Mouse (Mus musculus) hindbrain, embryonic 14.5 days (tissue): ENCODE measurements around the gene Timp3. TPM values are rescaled to one million over a fixed set of nuclear protein-coding genes. Genes with fewer than 3 reads are reported as not detected.

ENCODE experiments used
- ATAC-seq: fragments of 200-750 bp; cut with Nextera tagmentation; 2 replicates; pipeline ENCODE4 v1.8.0; 2017; ENCODE audit warnings: moderate number of reproducible peaks, mild to moderate bottlenecking, moderate TSS enrichment, moderate library complexity; ENCODE audit not compliant: low FRiP score
- DNase-seq: peaks from one replicate; pipeline ENCODE4 v3.0.0-alpha.2; 2015; ENCODE audit warnings: low spot score
- H3K27ac ChIP-seq: fragments of 300-500 bp; sonication (generic); 2 replicates; pipeline ENCODE4 v1.5.1; 2014; ENCODE audit warnings: mild to moderate bottlenecking, moderate library complexity
- H3K27me3 ChIP-seq: fragments of 300-500 bp; sonication (generic); 2 replicates; pipeline ENCODE4 v1.6.1; 2014; ENCODE audit warnings: mild to moderate bottlenecking, low read length, mixed read lengths; ENCODE audit not compliant: control insufficient read depth, insufficient read depth
- H3K36me3 ChIP-seq: fragments of 300-500 bp; sonication (generic); replicated peaks from 2 replicates; pipeline ENCODE4 v1.6.1; 2014; ENCODE audit not compliant: control insufficient read depth, insufficient read depth
- H3K4me1 ChIP-seq: fragments of 300-500 bp; sonication (generic); replicated peaks from 2 replicates; pipeline ENCODE4 v1.6.1; 2014; ENCODE audit warnings: antibody characterized with exemption, low read length, mixed read lengths; ENCODE audit not compliant: control insufficient read depth, insufficient read depth
- H3K4me2 ChIP-seq: fragments of 300-500 bp; sonication (generic); replicated peaks from 2 replicates; pipeline ENCODE4 v1.6.1; 2014; ENCODE audit warnings: mild to moderate bottlenecking, moderate library complexity
- H3K4me3 ChIP-seq: fragments of 300-500 bp; sonication (generic); replicated peaks from 2 replicates; pipeline ENCODE4 v1.5.1; 2014; ENCODE audit warnings: mild to moderate bottlenecking, low read length
- H3K9ac ChIP-seq: fragments of 300-500 bp; sonication (generic); 2 replicates; pipeline ENCODE4 v1.6.1; 2014
- H3K9me3 ChIP-seq: fragments of 300-500 bp; sonication (generic); 2 replicates; pipeline ENCODE4 v1.6.1; 2016; ENCODE audit warnings: low read length; ENCODE audit not compliant: control insufficient read depth
- WGBS: fragments of 180-500 bp; shearing (Covaris S2); extraction: QIAGEN DNeasy Blood & Tissue Kit; methylation state at CpG from one replicate; pipeline ENCODE4 v1.1.7; 2014; 5-methylcytosine and 5-hydroxymethylcytosine counted together
- polyA plus RNA-seq: library from polyadenylated mRNA; unstranded; fragments of >200 nt; fragmentation: Nextera tagmentation; extraction: Ambion mirVana; gene quantifications from 2 replicates; pipeline ENCODE4 v1.2.1, GENCODE M21; 2014

Gene Timp3
- polyA plus RNA-seq, 1 experiment from 2014 or later, result 45.1 TPM

DNA sequence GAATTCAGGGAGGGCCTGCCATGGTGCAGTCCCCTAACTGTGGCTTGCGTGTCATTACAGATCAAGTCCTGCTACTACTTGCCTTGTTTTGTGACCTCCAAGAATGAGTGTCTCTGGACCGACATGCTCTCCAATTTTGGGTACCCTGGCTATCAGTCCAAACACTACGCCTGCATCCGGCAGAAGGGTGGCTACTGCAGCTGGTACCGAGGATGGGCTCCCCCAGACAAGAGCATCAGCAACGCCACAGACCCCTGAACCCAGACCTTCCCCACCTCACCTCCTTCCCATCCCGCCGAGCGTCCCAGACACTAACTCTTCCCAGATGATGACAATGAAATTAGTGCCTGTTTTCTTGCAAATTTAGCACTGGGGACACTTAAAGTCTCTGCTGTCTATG is 45.5 kb downstream of the Timp3 start:
- no peak overlapping the region for H3K27ac ChIP-seq
- H3K27me3 ChIP-seq, result no peaks in the 10 kb centered on the region
- no peak overlapping the region for H3K4me3 ChIP-seq
- H3K4me1 ChIP-seq, result 0 out of 2 replicates have a peak, but pooled peaks cover 4% of the 10 kb centered on the region
- H3K36me3 ChIP-seq, result 0 out of 2 replicates have a peak, but pooled peaks cover 6% of the 10 kb centered on the region
- ATAC-seq, result no peak
- DNase-seq, result no peak
- WGBS, result 94% methylated on average over 9 of the region's 9 CpGs
- no peak overlapping the region for H3K9ac ChIP-seq
- H3K9me3 ChIP-seq, result no peaks in the 10 kb centered on the region
- no peak overlapping the region for H3K4me2 ChIP-seq

DNA sequence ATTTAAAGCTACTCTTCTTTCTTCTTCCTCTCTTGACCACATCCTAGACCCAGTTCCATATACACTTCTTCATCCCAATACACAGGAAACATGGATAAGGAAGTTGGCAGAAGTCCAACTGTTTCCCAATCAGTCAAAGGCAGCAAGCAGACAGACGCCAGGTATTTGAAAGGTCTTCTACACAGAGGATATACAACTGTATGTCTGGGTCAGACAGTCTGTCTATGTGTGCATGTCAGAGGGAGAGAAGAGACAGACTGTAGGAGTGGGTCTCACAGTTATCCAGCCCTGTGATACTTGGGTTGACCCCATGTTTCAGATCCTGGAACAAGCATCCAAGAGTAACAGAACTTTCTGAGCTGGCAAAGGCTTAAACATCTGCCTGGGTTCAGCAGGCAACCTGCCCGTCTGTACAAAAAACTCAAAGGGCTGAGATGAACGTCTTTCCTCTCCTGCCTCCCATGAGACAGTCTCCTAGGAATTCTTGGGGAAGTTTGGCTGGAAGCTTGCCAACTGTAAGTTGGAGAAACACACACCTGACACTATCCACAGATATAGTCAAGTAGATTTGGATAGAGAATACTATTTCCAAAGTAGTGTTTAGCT is 46.2 kb downstream of the Timp3 start:
- H3K4me2 ChIP-seq, result no peak overlapping the region
- no peak overlapping the region for H3K27ac ChIP-seq
- H3K36me3 ChIP-seq, result peaks cover 10% of the 10 kb centered on the region
- H3K27me3 ChIP-seq, result no peaks in the 10 kb centered on the region
- no peaks in the 10 kb centered on the region for H3K9me3 ChIP-seq
- H3K4me3 ChIP-seq, result no peak overlapping the region
- ATAC-seq (no peak), DNase-seq (no peak)
- 63% methylated on average over 3 of the region's 3 CpGs for WGBS
- H3K4me1 ChIP-seq, result 0 out of 2 replicates have a peak, but pooled peaks cover 4% of the 10 kb centered on the region
- no peak overlapping the region for H3K9ac ChIP-seq

- ATAC-seq, result no peak
- no peak overlapping the region for H3K4me2 ChIP-seq
- H3K27ac ChIP-seq, result no peak overlapping the region
- H3K27me3 ChIP-seq, result no peaks in the 10 kb centered on the region
- WGBS, result 90% methylated on average over 2 of the region's 2 CpGs
- no peak overlapping the region for H3K9ac ChIP-seq
- no peaks in the 10 kb centered on the region for H3K9me3 ChIP-seq
- H3K4me3 ChIP-seq, result no peak overlapping the region
- H3K4me1 ChIP-seq, result no peaks in the 10 kb centered on the region
- peaks cover 29% of the 10 kb centered on the region for H3K36me3 ChIP-seq
- no peak for DNase-seq
Measured at GRCm38 (mm10) chr10:86351287-86351686, 51.1 kb downstream of the Timp3 start.

DNA sequence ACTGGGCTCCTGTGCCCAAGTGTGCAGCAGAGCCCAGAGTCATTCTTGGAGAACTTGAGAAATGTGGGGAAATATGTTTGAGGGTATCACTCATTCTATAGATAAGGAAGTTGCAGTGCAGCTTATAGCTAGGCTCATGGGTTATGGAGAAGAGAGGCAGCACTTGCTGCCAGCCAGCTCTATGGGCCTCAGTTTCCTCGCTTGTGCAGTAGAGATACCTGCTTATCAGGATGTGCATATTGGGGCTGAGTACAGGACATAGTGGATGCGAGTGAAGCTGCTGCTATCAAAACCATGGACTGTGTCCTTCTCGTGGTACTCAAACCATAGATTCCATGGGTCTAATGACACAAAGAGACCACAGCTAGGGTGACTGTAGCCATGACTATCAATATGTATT is 52.3 kb downstream of the Timp3 start:
- 92% methylated on average over 3 of the region's 3 CpGs for WGBS
- Histone ChIP-seq H3K4me3 (no peak overlapping the region), H3K27ac (no peak overlapping the region), H3K9me3 (no peaks in the 10 kb centered on the region), H3K4me1 (no peaks in the 10 kb centered on the region), H3K9ac (no peak overlapping the region), H3K4me2 (no peak overlapping the region), H3K36me3 (peaks cover 29% of the 10 kb centered on the region), H3K27me3 (no peaks in the 10 kb centered on the region)
- DNase-seq (no peak), ATAC-seq (no peak)

DNA sequence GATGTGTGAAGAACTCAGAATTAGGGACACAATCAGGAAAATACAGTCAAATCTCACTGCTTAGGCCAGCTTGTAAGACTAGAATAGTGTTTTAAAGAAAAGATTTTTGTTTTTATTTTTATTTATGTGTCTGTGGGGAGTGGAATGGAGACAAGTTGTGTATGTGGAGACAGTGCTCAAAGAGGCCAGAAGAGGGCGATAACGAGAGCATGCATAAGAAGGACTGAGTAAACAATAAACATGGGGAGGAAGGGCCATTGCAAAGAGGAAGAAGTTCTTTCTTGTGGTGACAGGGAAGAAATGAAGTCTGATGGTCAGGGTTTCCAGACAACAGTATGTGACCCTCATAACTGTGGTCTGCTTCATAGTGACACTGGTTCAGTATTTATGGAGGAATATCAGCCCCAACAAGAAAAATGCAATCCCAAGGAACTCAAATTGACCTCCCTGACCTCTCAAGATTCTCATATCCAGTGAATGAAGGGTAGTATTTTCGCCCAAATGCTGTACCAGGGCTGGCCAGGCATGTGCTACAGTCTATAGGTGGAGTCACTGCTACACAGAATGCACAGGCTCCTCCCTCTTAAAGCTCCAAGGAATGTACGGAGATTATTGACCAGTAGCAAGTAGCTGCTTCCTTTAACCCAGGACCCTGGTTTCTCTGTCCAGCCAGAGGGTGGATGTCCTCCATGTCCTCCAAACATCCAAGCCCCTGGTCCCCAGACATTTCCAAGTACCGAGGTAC is 56.8 kb downstream of the Timp3 start:
- H3K4me3 ChIP-seq, result no peak overlapping the region
- no peak for ATAC-seq
- 55% methylated on average over 5 of the region's 5 CpGs for WGBS
- H3K27me3 ChIP-seq, result no peaks in the 10 kb centered on the region
- peaks cover 19% of the 10 kb centered on the region for H3K36me3 ChIP-seq
- no peak for DNase-seq
- H3K9me3 ChIP-seq, result no peaks in the 10 kb centered on the region
- H3K4me2 ChIP-seq, result no peak overlapping the region
- peaks cover 12% of the 10 kb centered on the region for H3K4me1 ChIP-seq
- H3K27ac ChIP-seq, result no peak overlapping the region
- H3K9ac ChIP-seq, result no peak overlapping the region

DNA sequence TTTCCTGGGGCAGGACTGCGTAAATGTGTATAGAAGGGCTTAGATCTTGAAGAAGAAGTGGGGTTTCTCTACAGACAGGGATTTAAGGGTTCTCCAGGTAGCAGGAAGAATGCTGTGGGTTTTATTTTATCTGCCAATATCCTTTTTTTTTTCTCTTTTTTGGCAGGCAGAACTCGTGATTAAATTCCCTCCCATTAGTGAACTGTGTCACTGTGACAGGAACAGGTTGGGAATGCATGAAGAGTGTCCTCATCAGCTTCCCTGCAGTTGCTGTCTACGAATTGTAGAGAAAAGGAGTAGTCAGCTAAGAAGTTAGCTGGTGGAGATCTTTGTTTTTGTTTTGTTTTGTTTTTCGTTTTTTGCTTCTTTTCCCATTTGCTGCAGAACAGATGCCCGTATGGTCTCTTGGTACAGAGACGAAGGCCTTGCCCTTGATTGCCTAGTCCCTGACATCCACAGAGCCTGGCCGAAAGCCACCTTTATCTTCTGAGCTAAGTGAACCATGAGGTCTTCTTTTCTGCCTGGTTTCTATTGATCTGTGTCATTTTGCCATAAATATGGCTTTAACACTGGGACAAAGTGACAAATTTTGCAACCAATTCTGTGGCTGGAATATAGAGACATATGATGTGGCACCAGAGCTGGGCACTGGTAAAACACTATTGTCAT is 58.3 kb downstream of the Timp3 start:
- peaks cover 12% of the 10 kb centered on the region for H3K4me1 ChIP-seq
- no peak overlapping the region for H3K9ac ChIP-seq
- H3K9me3 ChIP-seq, result no peaks in the 10 kb centered on the region
- ATAC-seq (no peak), DNase-seq (no peak)
- no peak overlapping the region for H3K4me3 ChIP-seq
- H3K27ac ChIP-seq, result 0 out of 2 replicates have a peak overlapping the region, but pooled peaks have one; percentile 5
- no peaks in the 10 kb centered on the region for H3K27me3 ChIP-seq
- H3K4me2 ChIP-seq, result no peak overlapping the region
- 79% methylated on average over 7 of the region's 7 CpGs for WGBS
- peaks cover 9% of the 10 kb centered on the region; the same call in 1 of the 2 replicates for H3K36me3 ChIP-seq

DNA sequence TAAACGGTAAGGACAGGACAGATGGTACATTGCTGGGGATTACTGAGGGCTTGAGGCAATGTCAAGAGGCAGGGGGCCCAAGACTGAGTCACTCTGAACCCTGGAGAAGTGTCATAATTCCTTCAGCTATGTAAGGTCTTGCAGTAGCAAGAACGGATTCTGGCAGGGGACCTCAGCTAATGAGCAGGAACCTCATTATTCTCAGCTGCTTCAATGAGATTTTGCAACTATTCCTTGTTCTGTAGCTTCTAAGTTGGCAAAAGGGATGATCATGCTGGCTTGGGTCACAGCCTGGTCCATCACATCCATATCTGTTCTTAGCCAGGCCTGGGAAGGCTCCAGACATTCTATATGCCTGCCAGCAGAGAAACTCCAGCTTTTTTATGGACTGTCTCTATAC is 59.0 kb downstream of the Timp3 start:
- 59% methylated on average over 2 of the region's 2 CpGs for WGBS
- Histone ChIP-seq H3K4me1 (peaks cover 12% of the 10 kb centered on the region), H3K9ac (no peak overlapping the region), H3K27ac (0 out of 2 replicates have a peak overlapping the region, but pooled peaks have one; percentile 26), H3K27me3 (no peaks in the 10 kb centered on the region), H3K9me3 (no peaks in the 10 kb centered on the region), H3K4me3 (no peak overlapping the region), H3K4me2 (no peak overlapping the region), H3K36me3 (0 out of 2 replicates have a peak, but pooled peaks cover under 1% of the 10 kb centered on the region)
- no peak for ATAC-seq
- DNase-seq, result no peak

DNA sequence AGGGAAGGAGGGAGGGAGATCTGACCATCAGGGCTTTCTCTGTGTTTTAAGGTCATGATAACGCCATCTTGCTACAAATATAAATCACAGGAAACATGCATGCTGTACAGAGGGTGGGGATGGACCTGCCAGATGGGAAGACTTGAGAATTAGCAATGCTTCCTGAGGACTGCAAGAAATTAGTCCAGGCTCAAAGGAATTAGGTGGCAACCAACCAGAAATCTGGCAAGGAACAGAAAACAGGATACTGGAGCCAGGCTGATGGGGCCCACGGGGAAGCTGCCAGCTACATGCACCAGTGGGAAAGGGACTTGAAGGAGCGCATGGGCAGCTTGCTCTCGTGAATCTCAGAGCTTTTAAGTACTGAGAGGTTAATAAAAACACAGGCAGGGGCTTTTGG is 59.5 kb downstream of the Timp3 start:
- Histone ChIP-seq H3K4me2 (no peak overlapping the region), H3K9ac (no peak overlapping the region), H3K4me3 (no peak overlapping the region), H3K9me3 (no peaks in the 10 kb centered on the region), H3K36me3 (no peaks in the 10 kb centered on the region), H3K4me1 (peaks cover 12% of the 10 kb centered on the region), H3K27ac (no peak overlapping the region), H3K27me3 (no peaks in the 10 kb centered on the region)
- WGBS, result 68% methylated on average over 4 of the region's 4 CpGs
- DNase-seq, result no peak
- ATAC-seq, result no peak

DNA sequence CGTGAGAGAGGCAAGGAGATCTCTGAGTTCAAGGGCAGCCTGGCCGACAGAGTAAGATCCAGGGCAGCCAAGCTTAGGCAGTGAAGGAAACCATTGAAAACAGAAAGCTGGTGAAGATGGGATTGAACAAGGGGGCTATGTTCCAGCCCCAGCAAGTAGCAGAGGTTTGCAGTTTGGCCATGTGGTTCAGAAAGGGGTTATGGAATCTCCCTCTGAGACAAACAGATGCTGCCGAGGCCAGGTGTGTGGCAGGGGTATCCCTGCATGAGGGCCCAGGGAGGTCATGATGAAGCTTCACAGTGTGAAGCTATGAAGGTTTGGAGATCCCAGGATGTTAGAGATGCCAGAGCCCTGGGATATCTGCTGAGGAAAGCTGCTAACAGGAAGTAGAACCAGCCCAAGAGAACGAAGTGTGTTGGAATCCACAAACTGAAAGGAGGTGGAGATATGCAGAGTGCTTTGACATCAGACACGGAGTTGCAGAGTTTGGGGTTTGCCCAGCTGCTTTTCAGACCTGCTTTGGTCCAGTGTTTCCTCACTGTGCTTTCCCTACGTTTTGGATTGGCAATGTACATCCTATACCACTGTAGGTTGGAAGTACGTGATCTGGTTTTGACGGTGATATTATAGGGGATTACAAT is 63.6 kb downstream of the Timp3 start:
- 87% methylated on average over 8 of the region's 8 CpGs for WGBS

More for the DNA sequence above, 63.6 kb downstream of the Timp3 start:
- DNase-seq (no peak), ATAC-seq (no peak)
- Histone ChIP-seq H3K9me3 (no peaks in the 10 kb centered on the region), H3K4me3 (no peak overlapping the region), H3K27ac (no peak overlapping the region), H3K4me1 (peaks cover 16% of the 10 kb centered on the region), H3K36me3 (no peaks in the 10 kb centered on the region), H3K27me3 (no peaks in the 10 kb centered on the region), H3K9ac (no peak overlapping the region), H3K4me2 (no peak overlapping the region)
